Mouse (Mus musculus) embryo, embryonic 11.5 days (tissue): Measurements from ENCODE around the gene Polr2e.
"Not testable (repeated sequence)": the region's sequence is repeated elsewhere in the genome, so short reads cannot be mapped to it uniquely, and the experiment has no call there.

Experiments
- DNase-seq: peaks from one replicate; pipeline ENCODE4 v3.0.0-alpha.2; 2012; ENCODE audit warnings: low read depth, low spot score

The Polr2e gene

DNA sequence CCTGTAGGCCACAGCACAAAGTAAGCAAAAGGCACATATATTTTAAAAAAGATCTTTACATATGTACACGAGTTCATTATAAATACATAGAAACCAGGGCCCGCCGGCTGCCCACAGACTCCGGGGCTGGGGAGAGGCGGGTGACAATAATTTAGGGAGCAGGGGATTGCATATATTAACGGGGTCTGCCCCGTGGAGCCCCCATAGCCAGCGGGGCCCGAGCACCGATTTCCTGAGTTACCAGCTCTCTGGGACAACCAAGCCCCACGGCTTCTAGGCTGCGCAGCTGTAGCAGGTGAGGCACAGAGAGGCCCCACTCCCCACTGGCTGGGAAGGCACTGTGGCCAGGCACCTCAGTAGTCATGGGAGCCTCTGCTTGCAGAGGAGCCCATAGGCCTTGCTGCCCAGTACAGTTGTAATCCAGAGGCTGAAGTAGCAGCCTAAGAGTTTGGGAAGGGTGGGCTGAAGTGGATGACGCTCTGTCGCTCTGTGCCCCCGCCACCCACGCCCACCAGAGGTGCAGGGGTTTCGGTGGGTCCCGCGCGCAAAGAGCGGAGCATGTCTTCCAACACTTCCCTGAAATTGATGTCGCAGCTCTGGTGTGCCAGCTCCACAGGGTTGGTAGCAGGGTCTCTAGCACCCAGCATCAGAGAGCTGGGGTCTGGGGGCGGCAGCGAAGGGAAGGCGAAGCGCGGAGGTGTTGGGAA lies 17.5 kb upstream of the Polr2e start:
- no peak for DNase-seq

DNA sequence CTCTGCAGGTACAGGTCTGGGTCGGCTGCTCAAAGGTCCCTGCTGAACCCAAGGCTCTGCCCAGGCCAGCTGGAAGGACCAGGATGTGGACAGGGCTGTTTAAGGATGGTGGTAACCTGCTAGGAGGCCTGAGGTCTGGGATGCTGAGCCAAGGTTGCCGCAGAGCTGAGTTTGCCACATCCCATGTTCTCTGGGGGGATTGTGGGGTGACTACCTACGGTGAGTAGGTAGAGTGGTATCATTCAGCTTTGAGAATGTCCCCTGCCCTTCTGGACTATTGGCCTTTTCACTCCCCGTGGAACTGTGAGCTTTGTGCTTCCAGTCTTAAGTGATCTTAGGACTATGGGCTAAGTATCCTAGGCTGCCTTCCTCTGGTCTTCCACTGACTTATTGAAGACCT lies 16.9 kb upstream of the Polr2e start:
- no peak for DNase-seq

DNA sequence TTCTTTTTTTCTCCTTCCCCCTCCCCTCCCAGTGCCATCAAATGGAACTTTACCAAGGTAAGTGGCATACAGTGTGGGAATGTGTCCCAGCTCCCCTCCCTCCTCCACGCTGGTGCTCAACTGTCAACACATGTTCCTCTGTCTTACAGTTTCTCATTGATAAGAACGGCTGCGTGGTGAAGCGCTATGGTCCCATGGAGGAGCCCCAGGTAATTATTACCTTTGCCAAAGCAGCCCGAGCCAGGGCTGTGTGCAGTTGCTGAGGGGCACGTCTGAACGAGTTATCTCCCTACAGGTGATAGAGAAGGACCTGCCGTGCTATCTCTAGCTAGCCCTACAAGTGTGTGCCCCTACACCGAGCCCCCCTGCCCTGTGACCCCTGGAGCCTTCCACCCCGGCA lies 16.3 kb upstream of the Polr2e start:
- no peak for DNase-seq

- no peak for DNase-seq
Measured at GRCm38 (mm10) chr10:80055364-80055763, 15.8 kb upstream of the Polr2e start.

GRCm38 (mm10) chr10:80054911-80055310 lies 15.3 kb upstream of the Polr2e start:
- not testable (repeated sequence) for DNase-seq

- peak; percentile 52 for DNase-seq
Measured at GRCm38 (mm10) chr10:80053831-80054815, 14.5 kb upstream of the Polr2e start.

- peak; percentile 100 for DNase-seq
Measured at GRCm38 (mm10) chr10:80053259-80053780, 13.7 kb upstream of the Polr2e start.

- DNase-seq = no peak
Measured at GRCm38 (mm10) chr10:80052374-80052764, 12.8 kb upstream of the Polr2e start.

DNA sequence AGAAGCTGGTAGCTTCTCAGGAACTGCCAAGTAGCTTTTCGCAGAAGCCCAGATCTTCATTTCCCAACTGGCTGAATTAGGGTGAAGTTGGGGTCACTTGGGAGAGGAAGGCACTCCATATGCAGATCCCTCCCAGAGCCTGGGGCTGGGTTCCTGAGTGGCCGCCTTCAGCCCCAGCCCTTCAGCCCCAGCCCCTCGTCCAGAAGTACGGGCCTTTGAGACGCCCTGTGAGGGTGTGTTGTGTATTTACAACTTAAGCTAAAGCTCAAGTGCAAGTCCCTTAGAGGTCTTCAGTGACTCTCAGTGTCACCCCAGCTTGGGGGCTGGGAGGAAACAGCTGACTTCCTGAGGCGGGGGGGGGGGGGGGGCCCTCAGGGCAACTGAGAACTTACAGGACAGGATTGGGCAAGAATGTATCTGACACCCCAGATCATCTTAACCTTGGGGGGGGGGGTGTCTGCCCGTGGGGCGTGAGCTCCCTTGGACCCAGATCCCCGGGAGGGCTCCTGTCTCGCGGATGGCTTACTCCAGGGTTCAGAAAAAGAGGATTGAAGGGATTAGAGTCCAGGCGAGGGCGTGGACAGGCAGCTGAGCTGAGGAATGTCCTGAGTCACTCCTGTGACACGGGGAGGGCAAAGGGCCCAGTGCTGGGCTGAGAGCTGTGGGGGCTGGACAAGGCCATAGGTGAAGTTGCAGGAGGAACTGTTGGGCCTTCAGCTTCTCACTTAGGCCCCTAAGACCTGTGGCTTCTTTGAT lies 12.2 kb upstream of the Polr2e start:
- no peak for DNase-seq

GRCm38 (mm10) chr10:80050885-80051617 lies 11.5 kb upstream of the Polr2e start:
- no peak for DNase-seq

DNA sequence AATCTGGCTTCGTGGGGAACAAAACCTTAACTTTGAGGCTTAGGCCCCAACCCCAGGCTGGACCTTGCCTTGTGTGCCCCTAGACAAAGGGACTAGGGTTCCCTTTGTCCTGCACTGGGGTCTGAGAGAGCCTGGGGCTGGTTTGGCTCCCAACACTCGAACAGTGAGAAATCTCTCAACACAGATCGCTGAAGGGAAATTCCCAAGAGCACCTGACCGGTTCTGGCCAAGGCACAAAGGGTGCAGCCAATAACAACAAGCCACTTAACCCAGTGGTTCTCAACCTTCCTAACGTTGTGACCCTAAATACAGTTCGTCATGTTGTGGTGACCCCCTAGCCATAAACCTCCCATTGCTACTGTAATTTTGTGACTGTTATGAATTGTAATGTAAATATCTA lies 10.6 kb upstream of the Polr2e start:
- no peak for DNase-seq

- no peak for DNase-seq
Measured at GRCm38 (mm10) chr10:80048834-80049233, 9.2 kb upstream of the Polr2e start.

DNA sequence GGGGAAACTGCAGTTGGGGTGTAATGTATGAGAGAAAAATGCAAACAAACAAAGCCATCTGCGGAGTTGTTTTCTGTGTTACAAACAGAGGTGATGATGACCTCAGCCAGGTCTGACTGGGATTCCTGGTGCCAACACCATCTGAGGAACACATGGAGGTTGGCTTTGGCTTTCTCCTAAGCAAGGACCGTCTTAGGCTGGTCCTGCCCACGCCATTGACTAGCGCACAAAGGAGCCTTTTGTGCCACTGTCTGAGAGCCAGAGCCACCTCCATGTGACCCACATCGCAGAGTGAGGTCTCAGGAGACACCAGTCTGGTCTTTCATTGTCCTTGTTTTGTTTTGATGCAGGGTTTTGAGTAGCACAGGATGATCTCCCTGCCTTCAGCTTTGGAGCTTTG lies 8.8 kb upstream of the Polr2e start:
- no peak for DNase-seq

DNA sequence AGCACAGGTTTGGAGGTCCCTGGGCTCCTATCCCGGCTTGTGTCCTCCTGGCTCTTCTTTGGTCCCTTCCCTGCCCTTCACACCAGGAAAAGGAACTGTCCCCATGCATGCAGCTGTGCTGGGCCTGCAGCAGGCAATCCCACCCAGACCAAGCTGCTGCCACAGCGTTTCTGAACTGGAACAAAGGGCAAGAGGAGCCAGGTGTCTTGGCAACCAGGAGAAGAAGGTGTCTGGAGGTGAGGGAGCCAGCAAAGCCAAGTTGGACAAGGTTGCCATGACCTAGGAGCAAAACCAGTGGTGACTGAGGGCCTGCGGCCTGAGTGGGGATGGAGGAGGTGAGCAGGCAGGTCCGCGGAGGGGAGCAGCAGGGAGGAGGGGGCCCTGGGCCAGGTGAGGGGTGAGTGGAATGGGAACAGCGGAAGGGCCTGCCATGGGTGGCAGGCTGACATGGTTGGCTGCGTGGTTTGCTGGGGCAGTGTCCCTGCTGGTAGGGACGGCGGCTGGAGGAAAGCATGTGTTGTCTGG lies 7.5 kb upstream of the Polr2e start, which contains the start of gene Gpx4:
Gpx4 (plus strand) TSS at position 126 of the 525 bp plus-strand sequence.
- no peak for DNase-seq

- no peak for DNase-seq
Measured at GRCm38 (mm10) chr10:80045766-80046165, 6.2 kb upstream of the Polr2e start.

- not testable (repeated sequence) for DNase-seq
Measured at GRCm38 (mm10) chr10:80045364-80045763, 5.8 kb upstream of the Polr2e start.

- DNase-seq = no peak
Measured at GRCm38 (mm10) chr10:80044087-80044486, 4.5 kb upstream of the Polr2e start.

DNA sequence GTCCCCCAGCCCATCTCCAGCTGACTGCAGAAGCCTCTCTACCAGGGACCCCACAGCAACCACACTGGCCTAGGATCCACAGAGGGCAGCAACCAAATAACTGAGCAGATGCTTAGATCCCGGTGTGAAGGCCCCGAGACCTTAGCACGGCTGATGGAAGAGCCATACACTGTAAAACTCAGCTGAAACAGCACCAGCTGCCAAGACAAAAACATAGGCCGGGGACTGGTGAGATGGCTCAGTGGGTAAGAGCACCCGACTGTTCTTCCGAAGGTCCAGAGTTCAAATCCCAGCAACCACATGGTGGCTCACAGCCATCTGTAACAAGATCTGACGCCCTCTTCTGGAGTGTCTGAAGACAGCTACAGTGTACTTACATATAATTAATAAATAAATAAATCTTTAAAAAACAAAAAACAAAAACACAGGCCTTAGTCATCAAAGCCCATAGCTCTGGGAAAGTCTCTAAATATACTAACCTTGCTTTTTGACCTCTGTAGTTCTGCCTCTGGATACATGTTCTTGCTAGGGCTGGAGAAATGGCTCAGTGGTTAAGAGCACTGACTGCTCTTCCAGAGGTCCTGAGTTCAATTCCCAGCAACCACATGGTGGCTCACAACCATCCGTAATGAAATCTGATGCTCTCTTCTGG lies 1.9 kb upstream of the Polr2e start:
- DNase-seq = not testable (repeated sequence)

DNA sequence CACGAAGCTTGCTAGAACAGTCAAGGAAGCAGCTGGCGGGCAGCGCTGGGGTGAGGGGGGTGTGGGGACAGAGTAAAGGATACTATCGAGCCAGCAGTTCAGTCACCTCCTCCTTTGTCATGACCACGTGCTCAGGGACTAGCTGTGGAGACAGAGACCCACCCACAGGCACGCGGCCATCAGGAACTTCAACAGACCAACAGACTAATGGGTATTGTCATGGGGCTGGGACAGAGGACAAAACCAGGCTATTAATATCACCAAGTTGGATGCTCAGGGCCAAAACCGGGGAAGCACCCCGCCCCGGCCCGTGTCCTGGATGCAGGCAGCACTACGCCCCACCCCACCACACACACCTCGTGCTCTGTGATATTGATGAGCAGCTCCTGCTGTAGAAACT lies 2.8 kb downstream of the Polr2e start:
- no peak for DNase-seq

GRCm38 (mm10) chr10:80035686-80036085 lies 3.9 kb downstream of the Polr2e start:
- DNase-seq = no peak
